Mouse (Mus musculus): ENCODE data around the gene Ap2m1.

The Ap2m1 gene

GRCm38 (mm10) chr16:20591076-20591705, 55.9 kb downstream of the Ap2m1 start:
- DNase-seq (ENCODE audit: extremely low read depth, low read depth, low spot score), result no peak

Measured in fat pad, adult 2 months (tissue).